Mouse (Mus musculus) embryonic facial prominence, embryonic 11.5 days (tissue): ENCODE results near the gene Gm20388. TPM values are rescaled to one million over a fixed set of nuclear protein-coding genes. Genes with fewer than 3 reads are reported as not detected.

Source experiments
- ATAC-seq: fragments of 200-750 bp; cut with Nextera tagmentation; replicated peaks from 2 replicates; pipeline ENCODE4 v1.8.0; 2017; ENCODE audit warnings: low read depth; ENCODE audit not compliant: insufficient number of reproducible peaks, low FRiP score, low TSS enrichment
- DNase-seq: peaks from one replicate; pipeline ENCODE4 v3.0.0-alpha.2; 2015; ENCODE audit warnings: low spot score
- H3K27ac ChIP-seq: fragments of 300-500 bp; sonication (generic); replicated peaks from 2 replicates; pipeline ENCODE4 v1.5.1; 2014; ENCODE audit warnings: mild to moderate bottlenecking, low read depth, low read length, control low read depth
- H3K27me3 ChIP-seq: fragments of 300-500 bp; sonication (generic); 2 replicates; pipeline ENCODE4 v1.6.1; 2014; ENCODE audit warnings: mild to moderate bottlenecking, low read length, moderate library complexity, mixed read lengths; ENCODE audit not compliant: control insufficient read depth, insufficient read depth
- H3K36me3 ChIP-seq: fragments of 300-500 bp; sonication (generic); replicated peaks from 2 replicates; pipeline ENCODE4 v1.6.1; 2014; ENCODE audit warnings: low read depth, mild to moderate bottlenecking, low read length, moderate library complexity, mixed read lengths; ENCODE audit not compliant: control insufficient read depth, insufficient read depth
- H3K4me1 ChIP-seq: fragments of 300-500 bp; sonication (generic); 2 replicates; pipeline ENCODE4 v1.6.1; 2014; ENCODE audit warnings: low read length, mixed read lengths; ENCODE audit not compliant: control insufficient read depth, insufficient read depth
- H3K4me2 ChIP-seq: fragments of 300-500 bp; sonication (generic); 2 replicates; pipeline ENCODE4 v1.6.1; 2014; ENCODE audit warnings: low read depth, mild to moderate bottlenecking, control low read depth, low read length, moderate library complexity
- H3K4me3 ChIP-seq: fragments of 300-500 bp; sonication (generic); 2 replicates; pipeline ENCODE4 v1.5.1; 2014; ENCODE audit warnings: low read depth, low read length, control low read depth
- H3K9ac ChIP-seq: fragments of 300-500 bp; sonication (generic); replicated peaks from 2 replicates; pipeline ENCODE4 v1.6.1; 2014; ENCODE audit warnings: mild to moderate bottlenecking, control low read depth, low read length
- H3K9me3 ChIP-seq: fragments of 300-500 bp; sonication (generic); replicated peaks from 2 replicates; pipeline ENCODE4 v1.6.1; 2016; ENCODE audit warnings: mild to moderate bottlenecking, low read length, inconsistent platforms, mixed read lengths; ENCODE audit not compliant: control insufficient read depth
- WGBS: fragments of 180-500 bp; shearing (Covaris S2); extraction: QIAGEN DNeasy Blood & Tissue Kit; methylation state at CpG from one replicate; pipeline ENCODE4 v1.1.7; 2014; 5-methylcytosine and 5-hydroxymethylcytosine counted together
- polyA plus RNA-seq: library from polyadenylated mRNA; unstranded; fragments of >200 nt; fragmentation: Nextera tagmentation; extraction: Ambion mirVana; gene quantifications from 2 replicates; pipeline ENCODE4 v1.2.1, GENCODE M21; 2014

Gm20388 gene
- polyA plus RNA-seq, 1 experiment from 2014 or later = 3.1 TPM

DNA sequence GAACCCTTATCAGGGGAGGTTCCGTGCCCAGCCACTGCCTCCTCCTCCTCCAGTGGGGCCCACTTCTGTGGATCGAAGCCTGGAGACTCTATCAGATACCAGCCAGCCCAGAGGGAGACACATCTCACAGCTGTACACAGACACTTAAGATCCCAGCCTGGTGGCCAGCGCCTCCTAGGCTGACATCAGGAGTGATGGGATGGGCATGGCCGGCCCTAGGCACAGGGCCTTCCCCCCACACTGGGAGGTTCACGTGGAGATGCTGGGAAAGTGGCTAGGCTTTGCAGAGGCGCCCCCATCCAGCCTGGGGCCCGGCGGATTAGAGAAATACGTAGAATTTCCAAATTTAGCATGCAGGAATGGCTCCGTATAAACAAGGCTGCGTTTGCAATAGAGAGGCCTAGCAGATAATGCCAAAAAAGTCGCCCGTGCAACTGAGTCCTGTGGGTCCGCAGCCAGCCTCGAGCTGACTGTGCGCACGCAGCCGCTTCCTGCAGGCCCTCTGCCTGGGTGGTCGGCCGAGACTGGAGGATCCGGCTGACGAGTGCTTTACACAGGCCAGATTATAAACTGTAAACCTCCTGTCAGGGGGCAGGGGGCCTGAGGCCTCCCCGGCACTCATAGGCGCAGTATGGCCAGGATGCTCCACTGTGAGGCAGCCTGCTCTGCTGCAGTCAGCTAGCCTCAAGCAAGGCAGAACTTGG is 949.9 kb downstream of the Gm20388 start:
- ATAC-seq (no peak), DNase-seq (peak; percentile 50)
- Histone ChIP-seq H3K4me3 (no peak overlapping the region), H3K4me2 (no peak overlapping the region), H3K27ac (no peak overlapping the region), H3K9ac (no peak overlapping the region), H3K27me3 (no peaks in the 10 kb centered on the region), H3K4me1 (peaks cover 5% of the 10 kb centered on the region), H3K9me3 (no peaks in the 10 kb centered on the region), H3K36me3 (no peaks in the 10 kb centered on the region)
- 52% methylated on average over 24 of the region's 24 CpGs for WGBS

DNA sequence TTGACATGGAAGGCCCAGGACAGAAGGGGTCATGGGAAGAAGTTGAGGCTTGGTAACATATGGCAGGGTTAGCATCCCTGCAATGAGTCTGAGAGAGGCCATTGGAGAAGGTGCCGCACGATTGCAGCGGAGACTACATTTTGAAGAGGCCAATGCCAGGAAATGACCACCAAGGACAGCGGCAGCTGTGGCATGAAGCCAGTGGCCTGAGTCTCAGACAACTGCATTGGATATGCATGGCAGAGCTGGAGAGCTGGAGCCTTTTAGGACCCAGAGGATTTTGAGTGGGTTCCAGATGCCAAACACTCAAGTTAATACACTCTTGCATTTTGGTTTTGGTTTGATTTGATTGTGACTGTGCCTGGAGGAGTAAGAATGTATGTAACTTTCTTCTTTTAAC is 953.0 kb downstream of the Gm20388 start:
- H3K4me3 ChIP-seq = no peak overlapping the region
- DNase-seq (no peak), ATAC-seq (no peak)
- peaks cover 5% of the 10 kb centered on the region for H3K4me1 ChIP-seq
- no peaks in the 10 kb centered on the region for H3K27me3 ChIP-seq
- WGBS = 85% methylated on average over 4 of the region's 4 CpGs
- H3K9me3 ChIP-seq = no peaks in the 10 kb centered on the region
- no peaks in the 10 kb centered on the region for H3K36me3 ChIP-seq
- no peak overlapping the region for H3K9ac ChIP-seq
- H3K27ac ChIP-seq = no peak overlapping the region
- no peak overlapping the region for H3K4me2 ChIP-seq

DNA sequence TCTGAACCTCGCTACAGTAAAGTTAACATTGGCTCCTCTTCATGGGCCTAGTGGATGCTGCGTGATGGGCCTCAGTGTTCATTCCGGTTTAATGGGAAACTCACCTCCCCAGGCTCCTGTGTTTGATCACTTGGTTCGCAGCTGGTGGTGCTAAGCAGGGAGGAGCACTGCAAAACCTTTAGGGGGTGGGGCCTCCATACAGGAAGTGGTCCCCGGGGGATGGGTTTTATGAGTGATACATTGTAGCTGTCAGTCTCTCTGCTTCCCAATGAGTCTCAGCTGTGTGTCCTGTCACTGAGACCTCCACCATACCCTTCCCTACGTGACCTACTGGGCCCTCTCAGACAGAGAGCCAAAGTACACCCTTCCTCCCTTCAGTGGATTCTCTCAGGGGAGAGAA is 956.7 kb downstream of the Gm20388 start:
- H3K27me3 ChIP-seq = no peaks in the 10 kb centered on the region
- no peaks in the 10 kb centered on the region for H3K36me3 ChIP-seq
- no peak overlapping the region for H3K9ac ChIP-seq
- no peaks in the 10 kb centered on the region for H3K4me1 ChIP-seq
- WGBS = 61% methylated on average over 6 of the region's 6 CpGs
- no peak overlapping the region for H3K27ac ChIP-seq
- H3K4me3 ChIP-seq = no peak overlapping the region
- no peak for DNase-seq
- H3K4me2 ChIP-seq = no peak overlapping the region
- no peaks in the 10 kb centered on the region for H3K9me3 ChIP-seq
- no peak for ATAC-seq

DNA sequence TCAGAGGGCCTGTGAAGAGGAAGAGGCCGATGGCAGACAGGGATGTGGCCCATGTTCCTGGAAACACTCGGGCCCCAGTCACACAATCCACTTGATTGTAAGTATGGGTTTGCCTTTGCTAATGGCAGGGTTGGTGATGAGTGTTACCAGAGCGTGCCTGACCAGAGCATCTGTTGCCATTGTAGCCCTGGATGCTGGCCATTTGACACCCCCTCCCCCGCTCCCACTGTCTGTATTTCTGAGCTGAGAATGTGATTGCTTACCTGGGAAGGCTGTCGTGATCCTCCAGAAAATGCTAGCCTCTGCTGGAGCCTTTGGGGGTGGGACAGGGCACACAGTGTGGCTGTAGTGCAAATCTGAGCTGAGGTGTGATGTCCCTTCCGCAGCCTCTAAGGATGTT is 962.0 kb downstream of the Gm20388 start:
- ATAC-seq = no peak
- Histone ChIP-seq H3K27ac (no peak overlapping the region), H3K4me3 (no peak overlapping the region), H3K4me2 (no peak overlapping the region), H3K4me1 (no peaks in the 10 kb centered on the region), H3K9ac (no peak overlapping the region), H3K36me3 (no peaks in the 10 kb centered on the region), H3K27me3 (no peaks in the 10 kb centered on the region), H3K9me3 (no peaks in the 10 kb centered on the region)
- DNase-seq = no peak
- WGBS = 81% methylated on average over 6 of the region's 6 CpGs

DNA sequence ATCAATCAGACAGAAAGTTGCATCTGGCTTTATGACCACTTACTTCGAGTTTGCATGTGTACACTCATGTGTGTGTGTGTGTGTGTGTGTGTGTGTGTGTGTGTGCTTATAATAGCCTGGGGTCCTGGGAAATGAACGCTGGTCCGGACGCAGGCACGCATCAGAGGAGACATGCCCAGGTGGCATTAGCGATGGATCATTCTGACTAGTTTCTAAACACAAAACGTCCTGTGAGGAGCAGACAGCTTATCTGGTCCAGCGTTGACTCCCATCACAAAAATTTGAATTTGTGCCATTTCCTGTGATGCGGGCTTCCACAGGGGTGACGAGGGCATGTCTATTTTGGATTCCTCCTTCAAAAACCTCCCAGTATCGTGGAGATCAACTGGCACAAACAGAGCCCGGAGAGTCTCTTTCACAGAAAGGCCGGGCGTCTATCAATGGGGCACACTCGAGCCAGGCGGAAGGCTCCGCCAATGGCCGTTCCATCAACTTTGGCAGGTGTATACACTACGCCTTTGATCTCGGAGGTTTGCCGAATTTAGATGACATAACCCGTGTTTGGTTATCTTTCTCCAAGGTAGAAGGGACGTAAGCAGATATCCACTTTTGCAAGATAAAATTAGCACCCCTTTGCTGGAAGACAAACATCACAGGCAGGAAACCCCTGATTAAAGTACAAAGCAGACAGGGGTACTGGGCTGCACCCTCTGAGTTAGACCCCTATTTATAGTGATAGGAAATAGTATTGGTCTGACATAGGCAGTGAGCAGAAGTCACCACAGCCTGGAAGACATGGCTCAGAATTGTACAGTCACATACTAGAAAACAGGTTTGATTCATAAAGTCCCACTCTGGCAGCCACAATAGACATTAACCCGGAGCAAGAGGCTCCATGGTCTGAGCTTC is 965.6 kb downstream of the Gm20388 start:
- Histone ChIP-seq H3K27me3 (peaks cover 13% of the 10 kb centered on the region; the same call in 1 of the 2 replicates), H3K36me3 (no peaks in the 10 kb centered on the region), H3K9me3 (no peaks in the 10 kb centered on the region), H3K4me2 (no peak overlapping the region), H3K9ac (no peak overlapping the region), H3K4me1 (no peaks in the 10 kb centered on the region; the same call in 1 of the 2 replicates), H3K27ac (no peak overlapping the region), H3K4me3 (no peak overlapping the region)
- no peak for DNase-seq
- no peak for ATAC-seq
- WGBS = 82% methylated on average over 24 of the region's 24 CpGs

DNA sequence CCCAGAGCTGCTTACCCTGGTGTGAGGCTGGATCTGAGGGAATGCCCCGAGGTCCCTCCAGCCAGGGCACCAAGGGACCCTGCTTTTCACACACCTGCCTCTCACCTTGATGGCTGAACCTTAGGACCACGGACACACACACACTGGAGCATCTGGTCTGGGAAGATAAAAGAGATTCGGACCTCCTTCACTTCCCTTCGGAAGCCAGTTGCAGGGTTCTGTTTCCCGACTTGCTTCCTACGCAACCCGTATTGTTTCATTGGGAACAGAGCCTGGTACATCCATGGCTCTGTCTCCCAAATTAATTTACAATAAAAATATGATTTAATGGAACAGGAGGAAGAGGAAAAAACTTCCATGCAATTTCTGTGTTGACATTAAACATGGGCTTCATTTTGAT is 966.4 kb downstream of the Gm20388 start:
- DNase-seq = no peak
- no peak for ATAC-seq
- Histone ChIP-seq H3K4me2 (no peak overlapping the region), H3K4me3 (no peak overlapping the region), H3K36me3 (no peaks in the 10 kb centered on the region), H3K27ac (no peak overlapping the region), H3K27me3 (peaks cover 20% of the 10 kb centered on the region), H3K4me1 (no peaks in the 10 kb centered on the region; the same call in 1 of the 2 replicates), H3K9me3 (no peaks in the 10 kb centered on the region), H3K9ac (no peak overlapping the region)
- 79% methylated on average over 7 of the region's 7 CpGs for WGBS

DNA sequence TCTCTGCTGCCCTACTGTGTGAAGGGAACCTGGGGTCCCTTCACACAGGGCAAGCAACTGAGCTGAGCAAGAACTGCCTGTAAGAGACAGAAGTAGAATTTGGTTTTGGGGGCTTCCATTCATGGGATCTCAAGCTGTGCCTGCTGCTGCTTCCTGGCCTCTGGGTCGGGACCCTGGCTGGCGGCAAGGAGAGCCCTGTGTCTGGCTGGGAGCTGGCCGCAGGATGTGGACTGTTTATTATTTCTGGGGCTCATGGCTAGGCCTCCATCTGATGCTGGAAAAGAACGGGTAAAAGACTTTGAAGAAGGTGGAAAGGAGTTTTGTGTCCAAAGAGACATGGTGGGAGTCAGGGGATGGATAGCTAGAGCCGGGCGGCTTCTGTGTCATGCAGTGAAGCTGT is 969.3 kb downstream of the Gm20388 start:
- Histone ChIP-seq H3K27me3 (peaks cover 40% of the 10 kb centered on the region), H3K4me2 (no peak overlapping the region), H3K9ac (no peak overlapping the region), H3K9me3 (no peaks in the 10 kb centered on the region), H3K36me3 (no peaks in the 10 kb centered on the region), H3K4me1 (peaks cover 5% of the 10 kb centered on the region), H3K27ac (no peak overlapping the region), H3K4me3 (no peak overlapping the region)
- WGBS = 47% methylated on average over 6 of the region's 6 CpGs
- DNase-seq (no peak), ATAC-seq (no peak)

DNA sequence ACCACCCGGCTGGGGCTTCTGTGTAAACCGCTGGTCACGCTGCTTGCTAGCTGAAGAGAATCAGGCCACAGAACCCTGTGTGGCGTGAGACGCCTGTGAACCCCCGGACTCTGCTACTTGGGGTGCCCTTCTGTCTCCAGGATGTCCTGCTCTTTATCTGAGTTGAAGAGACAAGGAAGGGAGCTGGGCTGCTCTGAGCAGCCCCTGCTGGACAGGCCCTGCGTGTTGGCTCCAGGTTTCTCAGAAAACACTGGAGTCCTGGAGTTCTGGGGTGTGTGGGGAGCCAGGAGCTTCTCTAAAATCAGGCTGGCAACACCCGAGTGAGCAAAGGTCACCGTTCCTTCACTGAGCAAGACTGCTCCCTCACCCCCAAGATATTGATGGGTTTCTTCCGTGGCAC is 971.0 kb downstream of the Gm20388 start:
- WGBS = 72% methylated on average over 10 of the region's 10 CpGs
- DNase-seq = no peak

More for the DNA sequence above, 971.0 kb downstream of the Gm20388 start:
- no peaks in the 10 kb centered on the region for H3K9me3 ChIP-seq
- no peak overlapping the region for H3K27ac ChIP-seq
- no peak overlapping the region for H3K4me3 ChIP-seq
- peaks cover 5% of the 10 kb centered on the region for H3K4me1 ChIP-seq
- H3K36me3 ChIP-seq = no peaks in the 10 kb centered on the region
- no peak for ATAC-seq
- H3K27me3 ChIP-seq = peaks cover 50% of the 10 kb centered on the region
- H3K9ac ChIP-seq = no peak overlapping the region
- H3K4me2 ChIP-seq = no peak overlapping the region
